Mouse (Mus musculus): Measurements from ENCODE around the gene Gm20388.

GRCm38 (mm10) chr8:121648451-121648850 lies 1737.8 kb downstream of the Gm20388 start:
- no peak for TF ChIP-seq POLR2A (IDR thresholded peaks at IDR 0.05; ENCODE audit: insufficient read depth, low read length)
- no peak for TF ChIP-seq CTCF (IDR thresholded peaks at IDR 0.05; ENCODE audit: low read depth, low read length)

Measured in ES-Bruce4 (cell line).